Mouse (Mus musculus) lung, postnatal 14 days (tissue): Measurements from ENCODE around the gene Hoxa3.

Source experiments
- DNase-seq: peaks from one replicate; pipeline ENCODE4 v3.0.0; 2021

Gene Hoxa3

DNA sequence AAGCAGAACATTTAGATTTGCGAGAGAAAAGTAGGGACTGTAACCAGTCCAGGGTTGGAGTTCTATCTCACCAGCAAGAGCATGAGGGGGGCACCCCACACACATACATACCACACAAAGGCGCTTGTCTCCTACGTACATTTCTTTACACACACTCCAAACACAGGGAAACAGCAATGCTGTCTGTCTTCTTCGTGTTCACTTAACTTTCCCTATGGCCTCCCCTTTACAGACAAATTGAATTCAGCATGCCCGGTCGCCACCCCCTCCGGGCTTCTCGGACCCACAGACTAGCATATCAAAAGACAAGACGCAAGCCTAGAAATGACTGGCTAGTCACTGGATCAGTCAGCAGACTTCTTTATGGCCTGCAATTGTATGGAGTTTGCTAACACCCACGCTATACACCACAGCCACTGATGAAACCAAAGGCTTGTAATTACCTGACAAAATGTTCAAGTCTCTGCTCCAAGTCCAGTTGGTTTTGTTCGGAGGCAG is 32.9 kb downstream of the Hoxa3 start:
- no peak for DNase-seq

GRCm38 (mm10) chr6:52179690-52180089 is 33.4 kb downstream of the Hoxa3 start:
- DNase-seq, result no peak

DNA sequence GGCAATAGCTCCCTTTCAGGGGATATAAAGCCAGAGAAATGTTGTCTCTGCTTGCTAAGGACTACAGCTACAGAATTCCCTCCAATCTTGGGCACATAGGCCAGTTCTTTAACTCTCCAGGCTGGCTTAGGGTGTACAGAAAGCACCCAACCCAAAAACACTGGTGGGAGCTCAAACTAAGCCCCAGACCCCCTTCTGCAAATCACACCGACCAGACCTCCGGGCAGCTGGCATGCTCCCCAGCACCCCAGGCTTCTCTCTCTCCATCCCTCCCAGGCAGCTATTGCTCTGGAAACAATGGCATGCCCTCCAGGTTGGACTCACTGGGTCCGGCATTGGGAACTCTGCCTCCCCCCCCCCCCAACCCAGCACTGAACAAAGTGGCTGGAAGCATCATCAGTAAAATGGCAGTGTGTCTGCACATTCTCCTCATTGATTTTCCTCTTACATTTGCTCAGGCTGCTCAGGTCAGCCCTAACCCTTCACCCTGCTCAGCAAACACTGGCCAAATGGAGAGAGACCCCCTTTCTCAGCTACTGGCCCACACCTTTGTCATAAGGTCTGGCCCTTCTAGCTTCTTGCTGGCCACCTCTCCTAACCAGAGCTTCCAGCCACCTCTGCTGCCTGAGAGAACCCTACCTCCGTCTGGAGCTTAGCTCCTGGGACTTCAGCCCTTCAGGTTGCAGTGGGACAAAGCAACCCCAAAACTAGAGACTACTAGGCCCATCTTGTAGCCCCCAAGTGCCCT is 34.0 kb downstream of the Hoxa3 start:
- DNase-seq, result no peak

- DNase-seq, result no peak
Measured at GRCm38 (mm10) chr6:52177806-52178205, 35.3 kb downstream of the Hoxa3 start.

DNA sequence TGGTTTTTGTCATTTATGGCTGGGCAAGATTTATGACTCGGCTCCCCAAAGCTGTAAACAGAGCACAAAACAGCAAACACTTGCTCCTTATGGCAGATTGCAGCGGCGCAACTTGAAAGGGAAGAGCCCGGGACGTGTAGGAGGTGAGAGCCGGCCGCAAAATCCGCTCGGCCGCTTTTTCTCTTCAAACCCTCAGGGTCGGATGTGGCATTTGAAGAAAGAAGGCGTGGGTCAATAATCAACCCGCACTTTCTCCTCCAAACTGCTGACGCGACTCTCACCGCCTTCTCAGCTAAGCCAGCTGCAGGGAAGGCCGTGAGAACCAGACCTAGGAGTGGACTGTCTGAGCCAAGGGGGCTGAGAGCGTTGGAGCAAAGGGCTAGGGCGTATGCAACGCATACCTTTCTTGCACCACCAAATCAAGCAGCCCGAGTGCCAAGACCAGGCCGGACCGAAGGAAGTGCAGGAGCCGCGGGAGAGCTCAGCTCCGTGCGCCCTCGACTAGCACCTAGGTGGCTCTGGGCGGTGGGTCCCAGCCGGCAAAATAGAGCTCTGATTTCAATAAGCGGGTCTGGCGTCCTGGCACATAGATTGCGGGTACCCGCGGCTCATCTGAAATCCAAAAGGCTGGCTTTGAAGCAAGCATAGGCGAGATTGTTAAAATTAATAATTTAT is 35.9 kb downstream of the Hoxa3 start, which contains the start of gene 5730596B20Rik:
Gene 5730596B20Rik, plus strand, starts transcription at position 438 of the 675 bp plus-strand sequence.
- DNase-seq, result no peak

DNA sequence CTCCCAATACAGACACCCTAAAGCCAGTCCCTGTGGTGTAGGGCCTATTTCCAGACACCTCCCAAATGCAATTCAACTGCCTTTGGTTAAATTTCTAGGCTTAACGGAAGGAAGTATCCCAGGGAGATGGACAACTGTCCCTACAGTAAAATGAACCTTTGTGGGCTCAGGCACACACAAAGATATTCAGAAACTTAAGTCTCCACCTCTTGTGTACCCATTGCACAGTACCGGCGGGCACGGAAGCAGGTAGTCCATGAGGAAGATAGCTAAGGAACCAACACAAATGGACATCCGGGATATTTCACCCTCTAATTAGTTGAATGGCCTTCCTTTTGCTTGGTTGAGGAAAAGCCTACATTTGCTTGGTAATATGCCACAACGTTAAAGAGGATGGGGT is 36.7 kb downstream of the Hoxa3 start:
- DNase-seq, result no peak

- peak; percentile 75 for DNase-seq
Measured at GRCm38 (mm10) chr6:52175864-52176263, 37.3 kb downstream of the Hoxa3 start.

DNA sequence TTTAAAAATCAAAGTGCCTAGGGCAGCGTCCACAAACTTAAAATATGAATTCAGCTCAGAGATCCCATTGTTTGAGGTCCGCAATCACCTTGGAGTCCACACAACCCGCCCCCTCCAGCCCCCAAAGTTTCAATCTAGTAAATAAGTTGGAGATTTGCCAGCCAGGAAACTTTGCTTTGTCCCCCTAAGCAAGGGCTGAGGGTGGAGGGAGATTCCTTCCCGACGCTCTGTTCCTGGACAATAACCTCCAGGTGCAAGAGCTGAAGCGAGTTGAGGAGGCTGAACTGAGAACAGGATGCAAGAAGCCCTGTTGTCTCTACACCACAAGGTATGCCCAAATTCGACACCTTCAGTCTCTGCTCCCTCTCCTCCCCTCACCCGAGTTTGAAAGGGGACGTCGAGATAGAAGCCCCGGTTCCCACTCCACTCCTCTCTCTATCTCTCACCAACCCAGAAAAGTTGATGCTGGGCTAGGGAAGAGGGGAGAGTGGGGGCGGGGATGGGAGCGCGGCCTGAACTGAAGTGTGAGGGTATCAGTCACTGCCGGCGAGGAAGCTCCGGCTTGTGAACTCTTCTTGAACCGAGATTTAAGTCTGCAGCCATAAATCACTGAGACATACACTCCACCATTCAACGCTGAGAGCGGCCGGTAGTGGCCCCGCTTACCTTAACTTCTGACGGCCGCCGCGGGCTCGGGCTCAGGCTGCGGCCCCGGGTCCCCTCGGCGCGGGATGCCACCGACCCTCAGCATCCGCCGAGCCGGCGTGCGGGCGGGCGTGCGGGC is 38.0 kb downstream of the Hoxa3 start:
- no peak for DNase-seq

GRCm38 (mm10) chr6:52173648-52174047 is 39.5 kb downstream of the Hoxa3 start:
- no peak for DNase-seq

DNA sequence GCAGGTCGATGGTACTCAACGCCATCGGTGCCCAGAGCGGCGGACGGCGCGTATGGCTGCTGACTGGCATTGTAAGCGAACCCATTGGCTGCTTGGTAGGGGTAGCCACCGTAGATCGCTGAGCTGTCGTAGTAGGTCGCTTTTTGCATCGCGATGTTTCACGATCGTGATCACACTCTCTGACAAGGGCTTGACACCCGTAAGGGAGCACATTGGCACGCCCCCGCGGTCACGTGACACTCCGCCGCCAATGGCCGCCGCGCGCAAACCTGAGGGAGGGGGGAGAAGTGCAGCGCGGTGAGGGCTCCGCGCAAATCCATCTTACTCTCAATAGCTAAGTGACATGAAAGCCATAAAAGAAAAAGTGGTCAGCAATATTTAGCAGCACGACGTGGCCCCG is 40.6 kb downstream of the Hoxa3 start:
- DNase-seq, result peak; percentile 93

DNA sequence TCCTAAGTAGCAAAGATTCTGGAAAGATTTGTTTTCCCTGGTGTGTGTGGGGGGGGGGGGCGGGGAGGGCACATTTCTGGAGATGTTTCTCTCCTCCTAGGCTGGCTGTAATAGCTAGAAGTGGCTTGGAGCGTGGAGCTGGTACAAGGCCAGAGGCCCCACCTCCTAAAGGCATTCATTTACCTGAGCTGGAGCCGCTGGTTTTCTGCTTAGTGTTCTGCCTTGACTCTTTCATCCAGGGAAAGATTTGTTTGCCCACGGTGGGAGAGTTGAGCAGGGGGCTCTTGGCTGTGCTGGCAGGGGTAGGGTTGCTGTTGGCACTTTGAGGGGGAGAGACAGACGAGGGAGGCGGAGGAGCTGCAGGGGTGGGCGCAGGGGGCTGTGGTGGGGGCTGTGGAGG is 41.2 kb downstream of the Hoxa3 start:
- no peak for DNase-seq

DNA sequence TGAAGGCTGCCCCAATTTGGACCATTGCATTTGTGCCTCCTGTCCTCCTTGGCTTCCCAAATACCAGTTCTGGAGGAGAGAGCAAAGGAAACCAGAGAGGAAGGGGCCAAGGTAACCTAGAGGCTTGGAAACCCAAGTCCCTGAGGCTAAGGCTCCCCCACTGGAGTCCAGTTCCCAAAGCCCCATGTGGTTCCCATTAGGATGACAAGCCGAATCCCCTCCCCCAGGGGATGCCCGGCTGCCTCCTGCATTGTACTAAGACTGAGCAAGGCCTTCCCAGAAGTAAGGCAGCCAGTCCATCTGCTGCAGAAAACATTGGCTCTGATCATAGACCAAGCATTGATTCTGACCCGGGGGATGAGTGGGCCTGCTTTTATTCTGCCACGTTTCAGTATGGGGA is 41.8 kb downstream of the Hoxa3 start:
- DNase-seq, result no peak

DNA sequence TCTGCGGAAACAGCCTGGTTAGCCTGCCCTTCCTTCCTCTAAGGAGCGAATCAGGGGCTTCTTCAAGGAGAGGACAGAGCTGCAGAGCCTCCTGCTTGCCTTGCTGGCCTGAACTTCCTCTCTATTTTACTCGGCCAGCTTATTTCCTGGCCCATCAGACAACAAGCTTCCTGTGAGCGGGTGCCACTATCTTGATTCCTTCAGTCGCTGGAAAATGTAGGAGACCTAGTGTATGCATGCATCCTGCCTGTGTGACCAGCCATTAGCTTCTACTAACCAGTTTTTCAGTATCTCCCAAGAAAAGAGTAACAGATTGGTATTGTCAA is 42.3 kb downstream of the Hoxa3 start:
- DNase-seq, result no peak

DNA sequence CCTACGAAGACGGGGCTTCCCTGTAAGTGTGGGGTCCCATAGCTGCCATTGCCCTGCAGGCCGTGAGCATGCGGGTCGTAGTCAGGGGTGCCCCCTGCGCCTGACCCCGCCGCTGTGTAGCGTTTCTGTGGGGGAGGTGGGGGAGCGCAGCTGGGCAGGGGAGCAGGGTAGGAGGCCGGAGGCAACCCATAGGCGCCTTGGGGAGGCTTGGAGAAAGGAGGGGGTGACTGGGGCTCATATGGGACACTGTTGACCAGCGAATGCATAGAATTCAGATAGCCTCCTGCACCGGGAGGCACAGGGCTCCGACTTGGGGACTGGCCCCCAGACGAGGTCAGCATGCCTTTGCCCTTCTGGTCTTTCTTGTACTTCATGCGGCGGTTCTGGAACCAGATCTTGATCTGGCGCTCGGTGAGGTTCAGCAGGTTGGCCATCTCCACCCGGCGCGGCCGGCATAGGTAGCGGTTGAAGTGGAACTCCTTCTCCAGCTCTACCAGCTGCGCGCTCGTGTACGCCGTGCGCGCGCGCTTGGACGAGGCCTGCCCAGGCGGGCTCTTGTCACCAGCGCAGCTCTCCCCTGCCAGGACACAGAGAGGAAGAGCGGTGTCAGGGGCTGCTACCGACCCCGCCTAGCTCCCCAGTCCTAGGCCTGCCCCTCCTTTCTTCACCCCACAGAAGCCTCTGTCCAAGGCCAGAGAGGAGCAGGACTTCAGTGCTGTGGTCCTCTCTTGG is 42.8 kb downstream of the Hoxa3 start:
- no peak for DNase-seq

DNA sequence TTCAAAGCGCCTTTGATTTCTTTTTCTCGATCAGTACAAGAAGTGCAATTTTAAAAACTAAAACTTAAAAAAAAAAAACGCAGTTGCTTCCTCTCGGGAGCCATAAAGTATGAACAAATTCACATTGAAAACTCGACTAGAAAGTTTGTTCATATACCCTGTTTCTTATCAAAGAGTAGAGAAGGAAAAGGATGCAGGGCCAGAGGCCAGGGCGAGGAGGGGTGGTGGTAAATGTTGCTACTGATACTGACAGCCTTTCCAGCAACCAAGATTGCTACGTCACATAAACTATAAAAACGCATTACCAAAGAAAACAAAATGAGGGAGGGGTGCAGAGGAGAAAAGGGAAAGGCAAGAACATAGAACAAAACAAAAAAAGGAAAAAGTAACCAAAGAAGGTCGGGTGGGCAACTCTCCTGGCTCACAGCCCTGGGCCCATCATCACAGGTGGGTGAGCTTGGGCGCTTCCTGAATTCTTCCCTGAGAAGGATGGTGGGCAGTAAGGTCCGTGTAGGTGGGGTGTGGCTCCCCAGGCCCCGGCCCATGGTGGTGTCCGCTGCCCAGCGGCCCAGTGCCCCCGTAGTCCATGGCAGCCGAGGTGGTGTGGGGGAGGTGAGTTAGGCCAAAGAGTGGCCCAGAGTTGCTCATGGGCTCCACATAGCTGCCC is 43.5 kb downstream of the Hoxa3 start:
- DNase-seq, result no peak

DNA sequence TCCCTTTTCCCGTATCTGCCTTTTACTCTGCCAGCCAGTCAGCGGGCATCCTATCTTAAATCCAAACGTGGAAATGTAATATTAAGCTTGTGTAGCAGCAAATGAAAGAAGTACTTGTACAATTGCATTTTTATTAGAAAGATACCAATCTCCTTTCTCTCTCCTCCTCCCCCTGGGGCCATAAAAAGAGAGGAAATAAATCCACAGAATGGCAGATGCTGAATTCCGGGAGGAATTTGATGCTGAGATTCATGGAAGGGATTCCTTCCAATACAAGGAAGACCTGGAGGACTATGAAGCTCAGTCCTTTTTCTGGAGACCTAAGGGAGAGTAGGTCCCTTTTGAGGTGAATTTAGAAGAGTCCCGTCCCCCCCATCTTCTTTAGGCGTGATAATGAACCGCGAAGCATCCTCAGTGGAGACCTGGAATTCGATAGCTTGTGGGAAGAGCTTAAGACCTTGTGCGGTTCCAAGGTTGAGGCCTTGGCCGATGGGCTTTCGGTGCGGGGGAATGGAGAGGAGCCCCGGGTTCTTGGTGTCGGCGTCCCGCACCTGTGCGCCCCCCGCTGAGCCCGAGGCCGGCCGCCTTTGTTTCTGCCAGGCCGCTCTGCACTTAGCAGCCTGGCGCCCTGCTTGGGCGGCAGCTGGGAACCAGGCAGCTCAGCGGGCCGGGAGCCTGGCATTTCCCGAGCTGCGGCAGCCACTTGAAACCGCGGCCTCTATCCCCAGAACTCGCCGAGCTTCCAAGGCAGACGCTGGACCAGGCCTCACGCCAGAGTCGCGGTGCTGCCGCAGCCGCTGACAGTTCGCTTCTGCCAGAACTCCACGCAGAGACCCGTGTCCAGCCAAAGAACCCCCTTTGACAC is 44.7 kb downstream of the Hoxa3 start:
- DNase-seq, result no peak

GRCm38 (mm10) chr6:52167736-52168161 is 45.4 kb downstream of the Hoxa3 start:
- DNase-seq, result no peak

DNA sequence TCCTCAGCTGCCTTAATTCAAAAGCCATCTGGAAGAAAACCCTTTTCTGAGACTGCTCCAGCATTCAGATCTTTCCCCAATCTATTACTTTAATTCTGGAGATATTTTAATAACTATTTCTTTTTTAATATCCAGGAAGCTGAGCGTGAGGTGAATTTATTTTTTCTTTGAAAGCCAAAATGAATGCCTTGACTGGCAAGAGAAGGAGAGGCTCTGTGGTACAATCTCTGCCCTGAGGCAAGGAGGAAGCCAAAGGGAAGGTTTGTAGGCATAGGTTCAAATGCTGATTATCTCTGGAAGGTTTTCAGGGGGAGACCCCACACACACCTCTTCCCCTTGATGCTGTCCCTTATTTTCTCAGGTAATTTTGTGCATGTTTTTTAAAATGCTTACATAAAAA is 46.0 kb downstream of the Hoxa3 start:
- no peak for DNase-seq

DNA sequence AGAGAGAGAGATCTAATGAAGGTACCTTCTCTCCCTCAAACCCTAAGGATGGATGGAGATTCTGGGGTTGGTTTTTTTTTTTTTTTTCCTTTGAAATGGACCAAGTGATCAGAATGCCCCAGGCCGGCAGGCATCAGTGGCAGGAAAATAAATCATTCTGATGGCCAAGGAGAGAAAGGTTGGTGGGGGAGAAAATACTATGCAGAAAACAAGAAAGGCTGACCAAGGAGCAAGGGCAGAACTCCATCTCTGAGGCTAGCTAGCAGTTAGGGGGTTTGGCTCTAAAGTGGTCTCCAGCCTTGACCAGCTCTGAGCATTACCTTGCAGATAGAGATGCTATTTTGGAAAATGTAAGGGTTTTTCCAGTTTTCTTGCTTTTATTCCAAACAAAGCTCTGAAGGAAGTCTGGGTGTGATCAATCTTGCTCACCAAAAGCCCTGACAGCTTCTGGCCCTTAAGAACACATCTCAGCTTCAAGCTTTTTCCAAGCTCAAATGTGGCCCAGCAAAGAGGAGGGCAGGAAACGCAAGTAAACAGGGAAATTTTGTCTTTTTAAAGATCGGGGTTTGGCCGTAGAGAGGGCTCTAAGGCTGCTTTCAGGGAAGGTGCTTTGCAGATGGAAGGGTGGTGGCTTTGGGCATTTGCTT is 46.6 kb downstream of the Hoxa3 start:
- DNase-seq, result no peak

DNA sequence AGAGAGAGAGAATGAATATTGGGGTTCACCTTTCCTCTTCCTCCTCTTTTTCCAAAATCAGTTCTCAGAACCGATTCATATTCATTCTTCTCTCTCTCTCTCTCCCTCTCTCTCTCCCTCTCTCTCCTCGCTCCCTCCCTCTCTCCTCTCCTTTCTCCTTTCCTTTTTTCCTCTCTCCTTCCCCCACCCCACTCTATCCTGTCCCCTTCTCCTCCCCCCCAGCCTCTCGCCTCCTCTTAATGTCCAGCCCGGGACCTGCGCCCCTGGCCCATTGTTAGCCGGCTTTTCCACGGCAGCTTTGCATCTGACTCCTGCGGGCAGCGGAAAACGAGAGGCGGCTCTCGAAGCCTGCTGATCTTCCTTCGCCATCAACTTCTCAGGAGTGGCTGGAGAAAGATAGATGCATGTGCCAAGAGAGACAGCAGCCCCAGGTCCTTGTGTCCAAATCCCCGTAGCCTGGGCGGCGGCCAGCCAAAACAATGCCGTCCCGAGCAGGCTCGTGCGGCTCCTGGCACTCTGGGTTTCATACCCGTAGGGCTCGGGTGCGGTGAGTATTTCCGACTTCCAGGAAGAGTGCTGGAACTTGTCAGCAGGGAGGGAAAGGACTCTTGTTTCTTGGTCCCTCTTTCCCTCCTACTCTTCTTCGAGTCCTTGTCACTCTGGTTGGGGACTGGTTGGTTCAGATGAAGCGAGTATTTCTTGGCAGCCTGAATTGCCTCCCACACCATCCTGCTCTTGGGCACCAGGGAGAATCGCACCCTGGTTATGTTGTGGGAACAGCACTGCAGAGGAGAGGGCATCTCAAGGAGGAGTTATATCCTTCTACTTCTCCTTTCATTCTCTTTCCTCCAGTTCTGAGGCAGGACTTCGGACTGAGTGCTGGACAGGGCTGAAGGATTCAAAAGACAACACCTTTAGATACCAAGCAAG is 47.4 kb downstream of the Hoxa3 start:
- DNase-seq, result no peak
